Mouse (Mus musculus) frontal cortex, postnatal 25 days (tissue): ENCODE data around the gene Asic1.
A peak's percentile ranks its signal among the peaks of the same experiment; 100 is the strongest.
"Not testable (repeated sequence)": the region's sequence is repeated elsewhere in the genome, so short reads cannot be mapped to it uniquely, and the experiment has no call there.

Experiments
- DNase-seq, 2 experiments: peaks; one replicate each; pipeline ENCODE4 v3.0.0; 2022; ENCODE audit warnings: low spot score in 2 of 2

Gene Asic1

DNA sequence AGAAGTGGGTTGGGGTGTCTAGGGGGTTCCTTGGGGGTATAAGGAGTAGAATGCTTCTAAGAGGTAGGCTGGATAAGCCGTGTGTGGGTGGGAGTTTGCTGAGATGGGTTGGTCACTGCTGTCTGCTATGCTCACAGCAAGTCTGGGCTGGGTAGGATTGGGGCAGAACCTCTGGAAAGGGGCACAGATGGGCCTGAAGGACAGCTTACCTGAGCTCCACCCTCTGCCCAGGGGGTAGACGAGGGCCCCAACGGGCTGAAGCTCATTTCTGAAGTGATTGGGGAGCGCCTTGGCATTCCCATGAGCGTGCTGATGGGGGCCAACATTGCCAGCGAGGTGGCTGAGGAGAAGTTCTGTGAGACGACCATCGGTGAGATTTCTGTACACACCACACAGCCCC is 49.7 kb downstream of the Asic1 start:
- DNase-seq, result no peak

DNA sequence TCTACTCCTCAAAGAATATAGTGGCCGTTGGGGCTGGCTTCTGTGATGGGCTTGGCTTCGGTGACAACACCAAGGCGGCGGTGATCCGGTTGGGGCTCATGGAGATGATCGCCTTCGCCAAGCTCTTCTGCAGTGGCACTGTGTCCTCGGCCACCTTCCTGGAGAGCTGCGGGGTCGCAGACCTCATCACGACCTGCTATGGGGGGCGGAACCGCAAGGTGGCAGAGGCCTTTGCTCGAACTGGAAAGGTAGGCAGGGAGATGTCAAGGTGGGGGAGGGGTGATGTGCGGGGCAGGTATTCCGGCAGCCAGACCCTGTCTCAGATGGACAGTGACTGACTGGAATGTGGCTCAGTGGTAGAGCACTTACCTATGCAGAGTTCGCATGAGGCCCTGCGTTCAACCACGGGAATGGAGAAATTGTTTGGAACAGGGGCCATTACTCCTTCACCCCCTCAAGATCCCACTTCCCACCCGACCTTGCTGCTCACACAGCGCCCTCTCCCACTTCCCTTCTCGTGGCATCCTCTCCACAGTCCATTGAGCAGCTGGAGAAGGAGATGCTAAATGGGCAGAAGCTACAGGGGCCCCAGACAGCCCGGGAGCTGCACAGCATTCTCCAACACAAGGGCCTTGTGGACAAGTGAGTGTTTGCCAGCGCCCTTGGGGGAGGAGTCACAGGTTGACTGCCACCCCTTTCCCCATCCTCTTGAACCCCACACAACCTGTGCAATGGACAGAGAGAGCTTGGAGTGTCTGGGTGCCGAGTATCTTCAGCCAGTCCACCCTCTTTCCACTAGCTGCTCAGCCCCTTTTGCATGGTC is 52.0 kb downstream of the Asic1 start:
- DNase-seq, result no peak

DNA sequence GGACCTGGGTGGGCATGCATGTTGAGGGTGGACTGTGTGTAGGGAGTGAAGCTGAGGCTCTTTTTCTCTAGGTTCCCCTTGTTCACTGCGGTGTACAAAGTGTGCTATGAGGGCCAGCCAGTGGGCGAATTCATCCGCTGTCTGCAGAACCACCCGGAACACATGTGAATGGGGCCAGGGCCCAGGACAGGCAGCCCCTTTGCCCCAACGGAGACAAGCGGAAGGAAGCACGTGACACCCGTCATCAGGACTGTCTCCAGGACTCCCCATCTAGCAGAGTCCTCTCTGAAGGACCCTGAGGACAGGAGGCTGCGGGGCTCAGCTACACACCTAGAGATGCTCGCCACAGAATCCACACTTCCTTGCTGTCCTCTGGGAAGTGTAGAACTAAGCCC is 52.9 kb downstream of the Asic1 start:
- DNase-seq, result no peak

DNA sequence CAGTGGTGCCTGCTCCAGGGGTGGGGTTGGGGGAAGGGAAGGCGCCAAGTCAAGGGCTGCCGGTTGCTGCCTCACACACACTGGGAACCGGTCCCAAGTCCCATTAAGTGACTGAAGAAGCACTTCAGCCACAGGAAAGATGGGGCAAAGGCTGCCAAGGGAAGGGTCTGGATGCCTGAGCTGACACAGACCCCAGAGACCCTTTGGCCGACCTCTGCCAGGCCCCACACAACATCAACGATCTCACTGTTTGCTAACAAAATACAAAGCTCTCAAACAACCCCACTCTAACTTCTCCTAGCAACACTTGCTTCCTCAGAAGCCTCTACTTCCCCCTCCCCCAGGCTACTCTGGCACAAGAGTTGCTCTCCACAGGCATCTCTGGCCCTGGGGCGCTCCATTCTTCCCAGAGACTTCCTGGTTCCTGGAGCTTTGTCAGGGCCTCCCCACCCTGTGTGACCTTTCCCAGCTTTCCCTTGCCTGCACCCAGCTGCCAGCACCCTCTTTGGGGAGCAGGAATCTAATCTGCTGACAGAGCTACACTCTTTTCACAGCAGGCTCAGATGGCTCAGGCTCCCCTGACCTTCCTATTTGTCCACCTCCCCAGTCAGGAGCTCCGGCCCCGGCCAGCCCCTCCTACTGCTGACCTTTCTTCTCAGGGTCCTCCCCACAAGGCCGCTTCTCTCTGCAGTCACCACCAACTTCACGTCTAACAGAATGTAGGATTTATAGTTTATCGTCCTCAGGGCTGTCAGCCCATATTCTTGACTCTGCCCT is 53.5 kb downstream of the Asic1 start:
- DNase-seq, result peak in 1 of 2 experiments; percentile 44

DNA sequence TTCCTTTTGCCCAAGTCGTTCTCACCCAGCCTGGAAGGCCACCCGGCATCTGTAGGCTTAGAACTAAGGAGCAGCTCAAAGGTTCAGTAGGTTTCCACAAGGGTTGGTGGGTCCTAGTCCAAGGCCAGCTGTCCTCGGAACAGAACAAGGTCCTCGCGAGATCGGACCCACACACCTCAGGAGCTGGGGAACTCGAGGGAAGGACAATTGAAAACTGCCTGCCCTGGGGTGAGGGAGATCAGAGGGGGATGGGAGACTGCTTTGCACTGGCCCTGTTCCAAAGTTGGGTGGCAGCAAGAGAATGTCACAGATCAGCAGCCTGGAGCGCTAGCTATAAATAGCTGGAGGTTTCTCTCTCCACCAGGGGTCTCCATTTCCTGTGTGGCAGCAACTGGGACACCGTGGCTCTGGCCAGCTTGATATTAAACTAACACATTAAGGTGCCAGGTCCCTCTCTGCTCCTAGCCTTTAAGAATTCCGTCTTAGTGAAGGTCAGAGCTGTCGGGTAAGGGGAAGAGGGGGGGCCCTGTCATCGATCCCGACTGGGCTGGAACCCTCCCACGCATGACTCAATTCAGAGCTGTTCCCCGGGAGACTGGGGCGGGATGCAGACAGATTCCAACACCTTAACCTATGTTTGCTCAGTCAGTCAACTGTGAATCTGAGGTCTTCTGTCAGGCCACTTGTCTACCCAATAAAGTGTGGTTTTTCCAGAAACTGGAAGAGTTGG is 54.3 kb downstream of the Asic1 start:
- DNase-seq, result peak; percentile 52 to 61

DNA sequence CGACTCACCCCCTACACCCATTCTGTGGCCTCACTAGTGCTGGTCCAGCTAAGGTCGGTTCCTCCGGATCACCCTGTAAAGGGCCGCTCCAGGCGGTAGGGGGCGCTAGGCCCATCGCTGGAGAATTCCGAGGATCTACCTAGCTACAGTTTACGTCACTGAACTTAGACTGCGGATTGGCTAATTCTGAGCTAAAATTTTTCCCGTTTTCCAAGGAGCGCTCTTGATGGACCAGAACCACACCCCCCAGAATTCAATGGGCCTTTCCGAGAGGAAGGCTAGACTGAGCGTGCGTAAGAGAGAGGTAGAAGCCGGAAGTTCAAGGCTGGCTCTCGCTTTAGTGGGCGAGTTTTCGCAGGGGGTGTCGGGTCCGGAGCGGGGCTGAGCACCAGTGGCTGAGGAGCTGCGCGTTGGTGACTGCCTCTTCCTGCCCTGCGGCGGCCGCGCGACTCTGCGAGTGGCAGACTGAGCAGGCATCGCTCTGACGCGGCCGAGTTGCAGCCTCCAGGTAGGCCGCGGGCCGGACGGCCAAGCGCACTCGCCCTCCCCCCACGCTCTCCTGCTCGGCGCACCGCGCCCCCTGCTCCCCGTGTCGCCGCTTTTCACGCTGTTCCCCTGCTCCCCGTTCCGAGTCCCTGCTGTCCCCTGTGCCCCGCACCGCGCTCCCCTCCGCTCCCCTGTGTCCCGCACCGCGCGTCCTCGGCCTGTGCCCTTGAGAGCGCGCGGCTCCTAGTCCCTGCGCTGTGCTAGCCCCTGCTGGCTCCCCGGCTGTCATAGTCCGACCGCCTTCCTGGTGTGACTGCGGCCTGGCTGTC is 55.4 kb downstream of the Asic1 start, which contains the start of gene Cox14:
Cox14 (plus strand) TSS at position 278 of the 815 bp plus-strand sequence.
- DNase-seq, result peak; percentile 92 to 94

DNA sequence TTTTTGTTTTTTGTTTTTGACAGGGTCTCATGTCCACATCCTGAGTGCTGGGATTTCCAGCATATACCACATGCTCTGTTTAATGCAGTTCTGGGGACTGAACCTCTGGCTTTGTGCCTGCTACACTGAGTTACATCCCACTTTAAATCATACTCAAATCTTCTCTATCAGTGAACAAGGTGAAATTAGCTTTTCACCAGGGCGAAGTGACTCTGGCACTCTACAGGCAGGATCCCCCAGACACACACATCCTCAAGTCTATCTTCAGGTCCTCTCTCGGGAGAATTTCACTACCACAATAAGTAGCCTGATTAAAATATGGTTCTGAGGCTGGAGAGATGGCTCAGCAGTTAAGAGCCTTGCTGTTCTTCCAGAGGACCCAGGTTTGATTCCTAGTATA is 56.4 kb downstream of the Asic1 start:
- no peak for DNase-seq

DNA sequence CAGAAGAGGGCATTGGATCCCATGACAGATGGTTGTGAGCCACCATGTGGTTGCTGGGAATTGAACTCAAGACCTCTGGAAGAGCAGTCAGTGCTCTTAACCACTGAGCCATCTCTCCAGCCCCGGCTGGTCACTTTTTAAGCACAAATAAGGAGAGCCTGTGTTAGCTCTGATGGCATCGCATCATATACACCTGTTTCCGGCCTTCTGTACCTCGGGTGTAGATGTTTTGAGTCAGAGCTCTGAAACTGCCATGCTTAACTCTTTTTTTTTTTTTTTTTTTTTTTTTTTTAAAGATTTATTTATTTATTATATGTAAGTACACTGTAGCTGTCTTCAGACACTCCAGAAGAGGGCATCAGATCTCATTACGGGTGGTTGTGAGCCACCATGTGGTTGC is 56.9 kb downstream of the Asic1 start:
- DNase-seq, result not testable (repeated sequence)

DNA sequence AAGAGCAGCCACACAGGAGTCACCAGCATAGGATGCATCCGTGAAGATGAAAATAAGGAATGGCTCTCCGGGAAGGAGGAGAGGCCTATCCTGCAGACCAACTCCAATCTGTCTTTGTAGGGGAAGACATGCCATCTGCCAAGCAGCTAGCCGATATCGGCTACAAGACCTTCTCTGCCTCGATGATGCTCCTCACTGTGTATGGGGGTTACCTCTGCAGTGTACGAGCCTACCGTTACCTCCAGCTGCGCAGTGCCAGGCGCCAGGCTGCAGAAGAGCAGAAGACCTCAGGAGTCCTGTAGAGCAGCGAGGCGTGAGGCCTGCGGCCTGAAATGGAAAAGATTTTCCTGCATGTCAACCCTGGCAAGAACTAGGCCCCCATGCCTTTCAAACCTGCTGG is 57.4 kb downstream of the Asic1 start:
- no peak for DNase-seq

DNA sequence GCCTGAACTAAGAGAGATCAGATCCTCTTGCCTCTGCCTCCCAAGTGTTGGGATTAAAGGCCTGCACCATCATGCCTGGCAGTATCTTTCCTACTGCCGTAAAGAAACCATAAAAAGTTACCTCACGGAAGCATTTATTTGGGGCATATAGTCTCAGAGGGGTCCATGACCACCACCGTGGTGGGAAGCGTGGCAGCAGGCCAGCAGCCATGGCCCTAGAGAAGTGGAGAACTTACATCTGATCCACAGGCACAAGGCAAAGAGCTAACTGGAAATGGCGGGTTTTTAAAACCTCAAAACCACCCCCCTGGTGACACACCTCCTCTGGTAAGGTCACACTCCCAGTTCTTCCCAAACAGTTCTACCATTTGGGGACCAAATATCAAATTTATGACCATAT is 58.0 kb downstream of the Asic1 start:
- DNase-seq, result no peak

DNA sequence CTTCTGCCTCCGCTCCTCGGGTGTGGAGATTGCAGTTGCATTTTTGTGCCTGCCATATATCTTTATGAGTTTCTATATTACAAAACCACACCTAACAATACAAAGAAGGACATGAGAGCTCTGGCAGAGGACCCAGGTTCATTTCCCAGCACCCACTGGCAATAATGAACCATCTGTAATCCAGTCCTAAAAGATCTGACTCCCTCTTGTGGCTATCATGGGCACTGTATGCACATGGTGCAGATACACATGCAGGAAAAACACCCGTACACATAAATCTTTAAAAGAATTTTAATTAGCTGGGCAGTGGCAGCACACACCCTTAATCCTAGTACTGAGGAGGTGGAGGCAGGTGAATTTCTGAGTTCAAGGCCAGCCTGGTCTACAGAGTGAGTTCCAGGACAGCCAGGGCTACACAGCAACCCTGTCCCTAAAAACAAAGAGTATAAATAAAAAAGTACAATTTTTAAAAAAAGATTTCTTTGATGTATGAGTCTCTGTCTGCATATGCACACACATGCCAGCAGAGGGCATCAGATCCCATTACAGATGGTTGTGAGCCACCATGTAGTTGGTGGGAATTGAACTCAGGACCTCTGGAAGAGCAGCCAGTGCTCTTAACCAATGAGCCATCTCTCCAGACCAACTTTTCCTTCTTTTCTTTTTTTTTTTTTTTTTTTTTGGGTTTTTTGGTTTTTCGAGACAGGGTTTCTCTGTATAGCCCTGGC is 59.1 kb downstream of the Asic1 start:
- no peak for DNase-seq

DNA sequence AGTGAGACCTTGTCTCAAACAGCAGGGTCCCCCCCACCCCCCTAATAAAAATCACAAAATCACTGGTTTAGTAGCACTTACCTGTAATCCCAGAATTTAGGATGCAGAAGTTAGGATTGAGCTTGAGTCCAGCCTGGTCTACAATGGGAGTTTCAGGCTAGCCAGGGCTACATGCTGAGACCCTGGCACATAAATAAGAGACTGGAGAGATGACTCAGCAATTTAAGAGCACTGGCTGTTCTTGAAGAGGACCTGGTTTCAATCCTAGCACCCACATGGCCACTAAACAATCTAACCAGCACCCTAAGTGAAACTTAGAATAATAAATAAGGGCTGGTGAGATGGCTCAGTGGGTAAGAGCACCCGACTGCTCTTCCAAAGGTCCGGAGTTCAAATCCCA is 61.0 kb downstream of the Asic1 start:
- no peak for DNase-seq

DNA sequence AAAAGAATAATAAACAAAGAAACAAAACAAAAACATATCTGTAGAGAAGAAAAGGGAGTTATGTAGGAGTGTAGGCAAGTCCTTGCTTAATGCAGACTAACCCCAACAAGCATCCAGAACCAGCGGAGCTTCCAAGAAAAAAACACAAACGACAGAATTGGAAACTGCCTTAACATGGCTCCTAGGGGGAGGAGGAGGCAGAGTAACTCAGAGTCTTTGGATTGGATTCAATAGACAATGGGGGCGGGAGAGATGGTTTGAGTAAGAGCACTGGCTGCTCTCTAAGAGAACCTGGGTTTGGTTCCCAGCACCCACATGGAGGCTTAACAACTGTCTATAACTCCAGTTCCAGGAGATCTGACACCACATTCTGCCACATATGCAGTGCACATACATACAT is 61.5 kb downstream of the Asic1 start:
- DNase-seq, result no peak

DNA sequence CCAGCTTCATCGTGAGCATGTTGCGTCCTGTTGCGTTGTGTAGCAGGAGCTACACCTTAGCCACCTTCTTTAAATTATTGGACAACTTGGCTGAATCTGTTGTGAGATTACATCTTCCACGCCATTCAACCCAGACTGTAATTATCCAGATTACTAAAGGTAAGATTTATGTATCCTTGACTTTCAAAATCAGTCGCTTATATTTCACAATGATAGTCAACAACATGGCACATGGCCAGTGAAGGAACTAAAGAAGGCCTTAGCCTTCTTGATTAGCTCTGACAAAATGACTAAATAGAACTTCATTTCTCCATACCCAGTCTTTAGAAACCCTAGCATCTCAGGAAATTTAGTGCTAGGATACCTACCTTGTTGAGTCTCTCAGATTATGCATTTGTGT is 63.0 kb downstream of the Asic1 start:
- no peak for DNase-seq

DNA sequence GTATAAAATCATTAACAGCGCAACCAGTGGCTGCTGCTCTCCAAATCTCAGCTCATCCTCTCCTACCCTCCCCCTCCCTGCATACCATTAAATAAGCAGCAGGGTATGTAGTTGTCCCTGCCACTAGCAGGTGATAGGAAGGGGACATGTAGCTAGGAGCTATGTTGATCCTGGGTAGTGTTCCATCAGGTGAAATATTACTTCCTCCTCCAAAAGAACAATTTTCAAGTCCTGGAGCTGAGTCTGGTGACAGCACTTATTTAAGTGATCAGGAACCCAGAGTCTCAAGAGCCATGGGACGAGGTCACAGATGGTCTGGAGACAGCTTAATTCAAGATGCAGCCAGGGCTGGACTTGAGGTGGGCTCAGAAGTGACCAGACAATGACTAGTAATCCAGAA is 65.5 kb downstream of the Asic1 start:
- peak; percentile 100 for DNase-seq

DNA sequence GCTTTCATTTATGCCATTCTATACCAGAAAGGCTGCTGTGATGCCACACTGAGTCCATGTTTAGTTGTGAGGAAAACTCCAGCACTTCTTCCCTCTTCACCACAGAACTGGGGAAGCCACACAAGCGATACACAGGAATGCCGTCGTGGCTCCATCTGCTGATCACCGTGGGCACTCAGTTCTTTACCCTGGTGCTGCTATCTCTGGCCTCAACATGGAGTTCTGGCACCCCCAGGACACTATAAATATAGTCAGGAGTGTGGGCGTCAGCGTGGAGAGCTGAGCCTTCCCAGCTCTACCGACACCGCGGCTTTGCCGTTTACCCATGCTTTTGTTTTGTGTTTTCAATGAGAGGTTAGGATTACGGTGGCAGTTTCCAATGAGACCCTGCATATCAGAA is 66.5 kb downstream of the Asic1 start:
- no peak for DNase-seq

DNA sequence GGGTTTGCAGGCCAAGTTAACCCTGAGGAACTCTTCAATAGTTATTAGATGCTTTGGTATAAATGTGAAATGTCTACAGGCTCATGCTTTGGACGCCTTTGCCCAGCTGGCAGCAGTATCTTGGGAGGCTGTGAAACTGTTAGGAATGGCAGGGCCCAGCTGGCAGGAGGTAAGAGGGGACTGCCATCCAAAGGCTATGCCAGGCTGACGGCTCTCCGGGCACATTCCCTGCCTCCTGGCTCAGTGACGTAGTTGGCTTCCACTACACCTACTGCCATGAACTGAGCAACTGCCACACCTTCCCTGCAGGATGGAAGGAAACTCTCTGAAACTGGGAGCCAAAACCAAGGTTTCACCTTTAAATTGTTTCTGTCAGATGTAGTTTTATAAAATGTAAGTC is 70.1 kb downstream of the Asic1 start:
- DNase-seq, result no peak
